Mouse (Mus musculus) urinary bladder, postnatal 25 days (tissue): ENCODE measurements at regions not wholly inside any gene's neighbourhood (a gene's known extent, or its start where the extent isn't known, plus 50 kb on each side); places are given as distances from the start of the nearest gene placed in this dataset.

ENCODE experiments used
- DNase-seq: peaks from one replicate; pipeline ENCODE4 v3.0.0; 2022; ENCODE audit warnings: low spot score

- DNase-seq, result no peak
Measured at GRCm38 (mm10) chr15:67388514-67388913, 887.8 kb upstream of the Lrrc6 start.

DNA sequence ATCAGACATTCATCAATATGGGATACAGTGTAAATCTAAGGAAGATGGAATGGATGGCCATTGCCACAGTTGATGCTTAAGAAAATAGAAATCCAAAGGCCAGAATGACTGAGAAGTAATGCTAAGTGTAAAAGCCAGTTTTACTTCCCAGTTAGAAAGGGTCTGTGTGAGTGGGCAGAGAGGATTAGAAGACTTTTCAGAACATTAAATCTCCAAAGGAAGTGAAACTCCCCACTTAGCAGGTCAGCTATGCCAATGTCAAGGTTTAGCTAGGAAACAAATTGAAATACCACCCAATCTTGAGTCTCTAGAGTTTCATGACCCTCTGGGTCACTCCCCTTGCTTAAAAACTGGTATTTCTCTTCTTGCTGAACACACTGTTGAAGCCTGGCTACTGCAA lies 886.2 kb upstream of the Lrrc6 start:
- no peak for DNase-seq

DNA sequence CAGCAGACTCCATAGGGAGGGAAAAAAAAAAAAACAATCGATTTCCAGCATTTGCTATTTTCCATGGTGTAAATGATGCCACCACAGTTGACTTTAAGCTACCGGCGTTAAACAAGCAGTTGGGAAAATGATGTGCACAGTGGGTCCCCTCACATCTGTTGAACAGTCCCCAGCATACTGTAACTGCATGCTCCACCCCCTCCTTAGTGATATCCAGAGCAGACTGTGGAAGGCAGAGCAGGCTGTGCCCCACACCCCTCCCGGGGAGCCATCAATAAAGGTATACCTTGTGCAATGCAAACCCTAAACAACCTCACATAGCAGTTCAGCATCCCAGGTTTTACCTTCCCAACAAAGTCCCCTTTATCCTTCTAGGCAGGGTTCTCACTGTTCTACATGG lies 872.9 kb upstream of the Lrrc6 start:
- no peak for DNase-seq

- DNase-seq, result no peak
Measured at GRCm38 (mm10) chr15:67373030-67373429, 872.3 kb upstream of the Lrrc6 start.

- no peak for DNase-seq
Measured at GRCm38 (mm10) chr15:67364099-67364756, 863.5 kb upstream of the Lrrc6 start.

- DNase-seq, result no peak
Measured at GRCm38 (mm10) chr15:67361012-67361571, 860.4 kb upstream of the Lrrc6 start.

- DNase-seq, result no peak
Measured at GRCm38 (mm10) chr15:67357867-67358266, 857.2 kb upstream of the Lrrc6 start.

DNA sequence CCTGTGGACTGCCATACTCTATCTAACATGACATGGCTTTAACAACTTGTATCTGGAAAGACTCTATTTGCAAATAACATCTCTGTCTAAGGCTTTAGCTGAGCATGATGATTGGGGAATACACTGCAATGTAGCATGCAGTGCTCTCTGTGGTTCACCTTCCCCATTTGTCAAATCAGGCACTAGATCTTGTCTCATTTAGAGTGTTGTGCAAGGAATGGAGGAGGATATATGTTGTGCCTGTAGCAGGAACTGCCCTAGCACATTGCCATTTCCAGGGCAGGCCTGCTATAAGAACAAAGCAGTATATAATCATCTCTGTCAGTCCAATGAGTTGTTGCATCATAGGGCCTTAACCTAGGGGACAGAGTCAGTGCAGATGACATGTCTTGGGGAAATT lies 854.6 kb upstream of the Lrrc6 start:
- no peak for DNase-seq

GRCm38 (mm10) chr15:67354598-67355159 lies 854.0 kb upstream of the Lrrc6 start:
- DNase-seq, result no peak

- DNase-seq, result no peak
Measured at GRCm38 (mm10) chr15:67349501-67349900, 848.8 kb upstream of the Lrrc6 start.

GRCm38 (mm10) chr15:67345179-67346148 lies 844.8 kb upstream of the Lrrc6 start:
- DNase-seq, result no peak

DNA sequence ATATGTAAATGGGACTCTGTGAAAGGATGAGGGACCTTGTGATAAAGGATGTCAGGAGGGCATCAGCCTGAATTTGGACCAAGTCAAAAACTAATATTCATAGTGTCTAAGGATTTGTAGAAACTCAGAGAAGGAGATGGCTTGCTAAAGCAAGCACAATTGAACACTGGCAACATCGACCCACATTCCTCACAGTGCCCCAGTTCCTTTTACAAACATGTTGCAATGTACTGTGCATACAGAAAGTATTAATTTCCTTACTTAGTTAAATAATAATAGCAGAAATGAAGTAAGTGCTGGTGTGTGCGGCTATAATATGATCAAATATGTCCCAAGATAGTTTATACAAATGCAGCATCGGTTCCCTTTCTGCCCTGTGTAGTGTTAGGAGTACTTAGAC lies 841.3 kb upstream of the Lrrc6 start:
- DNase-seq, result no peak

DNA sequence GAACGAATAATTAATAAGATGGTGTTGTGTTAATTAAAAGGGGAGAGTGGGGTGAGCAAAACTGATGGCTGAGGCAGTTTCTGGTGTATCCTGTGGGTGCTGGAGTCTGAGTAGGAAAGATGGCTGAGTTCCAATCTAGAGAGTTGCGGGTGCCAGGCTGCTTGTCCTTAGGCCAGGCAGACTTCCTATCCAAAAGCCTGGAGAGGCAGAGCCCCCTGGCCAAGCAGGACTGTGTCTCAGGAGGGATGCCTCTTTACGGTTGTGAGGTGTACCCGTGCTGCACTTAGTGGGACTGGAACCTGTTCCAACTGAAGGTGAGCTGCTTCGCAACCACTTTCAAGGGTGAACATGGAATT lies 836.3 kb upstream of the Lrrc6 start:
- DNase-seq, result no peak

DNA sequence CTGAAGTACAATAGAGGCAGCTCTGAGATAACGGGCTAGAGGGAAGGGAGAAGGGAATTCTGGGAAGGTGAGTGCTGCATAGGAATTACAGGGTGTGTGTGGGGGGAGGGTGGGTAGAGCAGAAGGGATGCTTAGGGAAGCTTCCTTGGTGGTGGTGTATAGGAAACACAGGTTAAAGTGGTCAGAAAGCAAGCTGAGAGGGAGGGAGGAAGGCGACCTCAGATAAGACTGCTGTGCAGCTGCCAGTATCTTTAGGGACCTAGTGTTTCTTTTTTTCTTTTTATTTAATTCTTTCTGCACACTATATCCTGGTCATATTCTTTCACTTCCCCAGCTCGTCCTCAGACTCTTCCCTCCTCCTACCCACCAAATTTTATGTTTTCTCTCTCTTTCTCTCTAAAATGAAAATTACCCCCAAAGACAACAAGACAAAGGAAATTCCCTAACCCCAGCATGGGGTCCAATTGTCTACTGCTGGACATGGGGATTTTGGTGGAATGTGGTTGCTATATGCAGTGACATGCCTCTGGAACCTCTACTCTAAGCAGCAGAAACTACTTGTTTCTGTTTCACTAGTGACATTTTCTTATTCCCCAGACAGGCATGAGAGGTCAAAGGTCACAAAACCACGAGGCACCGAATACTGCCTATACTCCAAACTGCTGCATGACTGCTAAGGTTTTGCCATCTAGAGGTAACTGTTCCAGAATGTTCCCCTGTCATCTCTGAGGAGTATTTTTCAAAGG lies 835.8 kb upstream of the Lrrc6 start:
- DNase-seq, result no peak

DNA sequence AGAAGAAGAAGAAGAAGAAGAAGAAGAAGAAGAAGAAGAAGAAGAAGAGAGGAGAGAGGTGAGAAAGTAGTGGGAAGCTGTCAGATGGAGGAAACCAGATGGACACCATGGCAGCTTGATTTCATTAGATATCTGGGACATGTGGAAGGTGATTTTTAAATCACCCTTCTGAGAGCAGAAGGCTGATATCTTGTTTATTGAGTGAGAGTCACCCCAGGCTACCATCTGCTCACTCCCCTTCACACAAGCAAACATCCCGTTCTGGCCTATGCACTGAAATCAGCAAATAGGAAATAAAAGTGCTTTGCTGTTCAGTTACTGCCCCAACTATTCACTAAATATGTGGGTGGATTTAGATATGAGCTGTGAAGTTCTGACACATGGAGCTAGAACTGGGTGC lies 831.8 kb upstream of the Lrrc6 start:
- DNase-seq, result no peak

DNA sequence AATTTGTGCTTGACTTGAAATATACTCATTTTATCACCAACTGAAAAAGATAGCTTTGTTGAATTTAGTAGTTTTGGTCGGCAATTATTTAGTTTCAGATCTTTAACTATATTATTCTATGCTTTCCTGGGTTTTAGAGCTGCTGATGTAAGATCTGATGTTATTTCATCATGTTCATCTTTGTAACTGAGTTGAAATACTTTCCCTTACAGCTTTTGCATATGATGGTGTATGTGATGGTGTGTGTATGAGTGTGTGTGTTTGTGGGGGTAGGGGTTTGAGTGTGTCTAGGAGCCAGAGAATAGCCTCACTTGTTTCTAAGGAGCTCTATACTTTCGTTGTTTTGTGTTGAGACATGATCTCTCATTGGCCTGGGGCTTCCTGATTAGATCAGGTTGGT lies 819.6 kb upstream of the Lrrc6 start:
- DNase-seq, result no peak

GRCm38 (mm10) chr15:67315202-67315601 lies 814.5 kb upstream of the Lrrc6 start:
- no peak for DNase-seq

GRCm38 (mm10) chr15:67313648-67314047 lies 812.9 kb upstream of the Lrrc6 start:
- no peak for DNase-seq

- no peak for DNase-seq
Measured at GRCm38 (mm10) chr15:67305681-67306080, 805.0 kb upstream of the Lrrc6 start.

DNA sequence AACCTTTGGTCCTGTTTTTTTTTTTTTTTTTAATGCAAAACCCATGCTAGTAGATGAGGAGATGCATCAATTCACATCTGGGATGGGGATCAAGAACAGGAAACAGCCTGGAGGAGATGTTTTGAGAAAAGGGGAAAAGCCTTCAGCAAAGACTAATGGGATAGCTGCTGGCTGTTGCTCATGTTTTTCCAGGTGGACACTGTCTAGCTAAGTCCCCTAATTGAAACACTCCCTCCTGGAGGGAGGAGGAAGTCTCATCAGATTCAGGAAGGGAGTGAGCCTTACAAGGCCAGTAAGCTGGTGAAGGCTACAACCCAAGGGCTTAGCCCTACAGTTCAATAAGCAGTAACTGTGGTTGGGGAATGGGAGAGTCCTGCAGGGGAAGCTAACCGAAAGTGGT lies 803.1 kb upstream of the Lrrc6 start:
- no peak for DNase-seq

GRCm38 (mm10) chr15:67301871-67302363 lies 801.2 kb upstream of the Lrrc6 start:
- DNase-seq, result no peak

DNA sequence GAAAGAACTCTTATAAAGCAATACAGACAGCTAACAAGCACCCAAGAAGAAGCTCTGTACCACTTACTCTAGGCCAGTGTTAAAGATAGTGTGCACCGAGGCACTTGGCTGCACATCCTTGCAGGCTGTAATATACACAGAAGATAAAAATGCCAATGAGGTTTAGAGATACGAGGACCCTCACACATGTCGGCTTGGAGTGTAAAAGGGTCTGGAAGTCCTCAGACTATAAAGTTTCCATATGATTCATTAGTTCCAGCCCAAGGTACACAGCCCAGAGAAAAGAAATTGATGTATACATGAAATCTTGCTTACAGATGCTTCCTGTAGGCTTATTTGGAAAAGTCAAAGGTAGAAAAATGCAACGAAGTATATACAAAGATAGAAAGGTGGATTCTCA lies 800.3 kb upstream of the Lrrc6 start:
- no peak for DNase-seq
